Mouse (Mus musculus): ENCODE data around the gene Prkag3. TPM values are rescaled to one million over a fixed set of nuclear protein-coding genes. Genes with fewer than 3 reads are reported as not detected.

Gene Prkag3
- polyA plus RNA-seq, 1 experiment, result 24.6 TPM

DNA sequence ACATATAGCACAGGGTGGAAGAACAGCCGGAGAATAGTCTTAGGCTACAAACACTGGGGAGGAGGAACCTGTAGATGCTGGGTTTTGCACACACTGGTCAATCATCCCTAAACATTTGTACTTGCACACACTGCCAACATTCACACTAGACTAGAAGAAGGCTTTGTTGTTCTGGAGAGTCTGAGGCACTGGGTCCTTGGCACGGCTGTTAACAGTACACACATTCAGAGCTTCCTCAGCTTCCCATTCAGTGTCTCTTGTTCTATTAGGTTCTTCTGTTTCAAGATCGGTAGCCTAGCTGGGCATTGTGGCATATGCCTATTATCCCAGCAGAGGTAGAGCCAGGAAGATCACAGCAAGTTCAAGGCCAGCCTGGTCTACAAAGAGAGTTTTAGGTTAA lies 44.9 kb downstream of the Prkag3 start:
- Histone ChIP-seq H3K79me2 (ENCODE audit: control insufficient read depth, insufficient read depth) (no peaks in the 10 kb centered on the region), H3K36me3 (ENCODE audit: control insufficient read depth, insufficient read depth) (peaks cover 18% of the 10 kb centered on the region), H3ac (ENCODE audit: control insufficient read depth, insufficient read length) (no peak overlapping the region), H3K4me2 (ENCODE audit: low read depth) (no peak overlapping the region), H3K27me3 (ENCODE audit: control insufficient read depth, insufficient read depth, insufficient read length) (no peaks in the 10 kb centered on the region), H3K4me3 (no peak overlapping the region)
- TF ChIP-seq E2F4 (IDR thresholded peaks at IDR 0.05; ENCODE audit: insufficient read depth) (no peak), POLR2A (IDR thresholded peaks at IDR 0.05; ENCODE audit: insufficient read length, low read depth) (no peak), MAX (IDR thresholded peaks at IDR 0.05; ENCODE audit: low read depth) (no peak), TCF12 (IDR thresholded peaks at IDR 0.05; ENCODE audit: insufficient read depth, poor library complexity, severe bottlenecking) (no peak), POLR2AphosphoS2 (IDR thresholded peaks at IDR 0.05; ENCODE audit: insufficient read length, low read depth) (no peak), SRF (IDR thresholded peaks at IDR 0.05; ENCODE audit: control insufficient read depth, insufficient read length, low read depth) (no peak), MYOG (IDR thresholded peaks at IDR 0.05; ENCODE audit: control insufficient read depth in 1 of 3, insufficient read depth in 1 of 3, insufficient read length in 2 of 3, low read depth in 2 of 3) (no peak), MYOD1 (IDR thresholded peaks at IDR 0.05; ENCODE audit: control insufficient read depth in 1 of 3, insufficient read length in 2 of 3, low read depth in 2 of 3) (no peak), USF1 (IDR thresholded peaks at IDR 0.05; ENCODE audit: low read depth) (no peak), CEBPB (IDR thresholded peaks at IDR 0.05; ENCODE audit: insufficient read depth, poor library complexity, severe bottlenecking) (no peak), REST (IDR thresholded peaks at IDR 0.05; ENCODE audit: insufficient read depth, insufficient read length) (no peak), TCF3 (IDR thresholded peaks at IDR 0.05; ENCODE audit: insufficient read length, low read depth) (no peak)

DNA sequence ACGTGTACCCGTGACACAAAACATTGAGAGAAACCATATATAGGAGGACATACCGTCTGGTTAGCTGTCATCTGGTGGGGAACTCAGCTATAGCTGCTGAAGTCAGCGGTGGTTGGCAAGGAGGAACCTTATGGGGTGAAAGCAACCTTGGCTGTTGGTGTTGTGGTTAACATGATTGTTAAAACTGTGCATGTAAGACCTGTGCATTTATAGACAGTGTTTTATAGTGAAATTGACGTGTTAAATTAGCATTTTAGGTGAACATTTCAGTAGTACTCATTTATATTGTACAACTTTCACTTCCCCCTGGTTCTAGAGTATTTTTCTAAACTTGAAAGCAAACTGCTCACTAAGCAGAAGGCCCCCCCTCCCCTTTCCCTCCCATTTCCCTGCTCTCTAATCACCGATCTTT lies 46.9 kb downstream of the Prkag3 start:
- no peak for TF ChIP-seq USF1 (IDR thresholded peaks at IDR 0.05; ENCODE audit: low read depth)
- no peak for TF ChIP-seq E2F4 (IDR thresholded peaks at IDR 0.05; ENCODE audit: insufficient read depth)
- TF ChIP-seq MYOG (IDR thresholded peaks at IDR 0.05; ENCODE audit: control insufficient read depth in 1 of 3, insufficient read depth in 1 of 3, insufficient read length in 2 of 3, low read depth in 2 of 3), result no peak
- no peak for TF ChIP-seq SRF (IDR thresholded peaks at IDR 0.05; ENCODE audit: control insufficient read depth, insufficient read length, low read depth)
- no peak for TF ChIP-seq MYOD1 (IDR thresholded peaks at IDR 0.05; ENCODE audit: control insufficient read depth in 1 of 3, insufficient read length in 2 of 3, low read depth in 2 of 3)
- no peak for TF ChIP-seq POLR2AphosphoS2 (IDR thresholded peaks at IDR 0.05; ENCODE audit: insufficient read length, low read depth)
- TF ChIP-seq MAX (IDR thresholded peaks at IDR 0.05; ENCODE audit: low read depth), result no peak
- TF ChIP-seq TCF12 (IDR thresholded peaks at IDR 0.05; ENCODE audit: insufficient read depth, poor library complexity, severe bottlenecking), result no peak
- TF ChIP-seq POLR2A (IDR thresholded peaks at IDR 0.05; ENCODE audit: insufficient read length, low read depth), result no peak
- TF ChIP-seq CEBPB (IDR thresholded peaks at IDR 0.05; ENCODE audit: insufficient read depth, poor library complexity, severe bottlenecking), result no peak
- no peak for TF ChIP-seq REST (IDR thresholded peaks at IDR 0.05; ENCODE audit: insufficient read depth, insufficient read length)
- TF ChIP-seq TCF3 (IDR thresholded peaks at IDR 0.05; ENCODE audit: insufficient read length, low read depth), result no peak
- no peak overlapping the region for H3ac ChIP-seq (ENCODE audit: control insufficient read depth, insufficient read length)
- H3K27me3 ChIP-seq (ENCODE audit: control insufficient read depth, insufficient read depth, insufficient read length), result no peaks in the 10 kb centered on the region
- peaks cover 24% of the 10 kb centered on the region for H3K36me3 ChIP-seq (ENCODE audit: control insufficient read depth, insufficient read depth)
- no peak overlapping the region for H3K4me3 ChIP-seq
- H3K79me2 ChIP-seq (ENCODE audit: control insufficient read depth, insufficient read depth), result no peaks in the 10 kb centered on the region
- H3K4me2 ChIP-seq (ENCODE audit: low read depth), result no peak overlapping the region

DNA sequence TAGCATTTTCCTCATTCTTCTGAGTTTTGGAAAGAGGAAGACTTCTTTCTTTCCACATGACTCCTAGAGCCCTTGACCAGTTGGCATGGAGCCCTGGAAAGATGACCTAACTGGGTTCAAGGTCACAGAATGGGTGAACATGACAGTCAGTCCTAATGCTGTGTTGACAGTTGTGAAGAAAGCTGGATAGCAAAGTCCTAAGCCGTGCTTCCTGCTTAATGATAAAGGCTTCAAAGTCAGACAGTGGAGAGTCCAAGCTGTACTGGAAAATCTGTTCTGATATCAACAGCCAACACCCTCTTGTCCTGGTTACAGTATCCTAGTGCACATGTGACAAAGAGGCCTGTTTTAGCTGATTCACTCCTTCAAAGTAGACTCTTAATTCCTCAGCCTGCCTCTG lies 50.2 kb downstream of the Prkag3 start:
- Histone ChIP-seq H3K27me3 (ENCODE audit: control insufficient read depth, insufficient read depth, insufficient read length) (no peaks in the 10 kb centered on the region), H3K4me3 (no peak overlapping the region), H3K4me2 (ENCODE audit: low read depth) (no peak overlapping the region), H3ac (ENCODE audit: control insufficient read depth, insufficient read length) (no peak overlapping the region), H3K79me2 (ENCODE audit: control insufficient read depth, insufficient read depth) (no peaks in the 10 kb centered on the region), H3K36me3 (ENCODE audit: control insufficient read depth, insufficient read depth) (peaks cover 27% of the 10 kb centered on the region)
- TF ChIP-seq POLR2A (IDR thresholded peaks at IDR 0.05; ENCODE audit: insufficient read length, low read depth) (no peak), TCF12 (IDR thresholded peaks at IDR 0.05; ENCODE audit: insufficient read depth, poor library complexity, severe bottlenecking) (no peak), E2F4 (IDR thresholded peaks at IDR 0.05; ENCODE audit: insufficient read depth) (no peak)

DNA sequence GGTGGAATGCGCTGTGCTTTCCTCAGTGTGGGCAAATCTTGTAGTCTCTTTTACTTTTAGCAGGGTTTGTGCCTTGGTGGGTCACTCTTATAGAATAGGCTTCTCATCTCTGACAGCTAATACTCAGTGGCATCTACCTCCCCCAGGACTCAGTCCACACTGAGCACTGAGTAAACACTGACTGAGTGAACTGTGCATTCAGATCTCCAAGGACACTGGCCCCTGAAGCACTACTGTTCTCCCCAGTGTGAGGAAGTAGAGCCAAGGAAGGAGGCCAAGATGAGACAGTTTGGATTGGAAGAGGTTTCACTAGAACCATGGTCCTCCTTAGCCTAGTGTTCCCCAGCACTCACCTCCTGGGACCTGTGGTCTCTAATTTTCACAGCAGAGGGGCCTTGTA lies 50.7 kb downstream of the Prkag3 start:
- Histone ChIP-seq H3K4me2 (ENCODE audit: low read depth) (no peak overlapping the region), H3K36me3 (ENCODE audit: control insufficient read depth, insufficient read depth) (peaks cover 27% of the 10 kb centered on the region), H3ac (ENCODE audit: control insufficient read depth, insufficient read length) (no peak overlapping the region), H3K27me3 (ENCODE audit: control insufficient read depth, insufficient read depth, insufficient read length) (no peaks in the 10 kb centered on the region), H3K4me3 (no peak overlapping the region), H3K79me2 (ENCODE audit: control insufficient read depth, insufficient read depth) (no peaks in the 10 kb centered on the region)
- no peak for TF ChIP-seq TCF12 (IDR thresholded peaks at IDR 0.05; ENCODE audit: insufficient read depth, poor library complexity, severe bottlenecking)
- TF ChIP-seq CEBPB (IDR thresholded peaks at IDR 0.05; ENCODE audit: insufficient read depth, poor library complexity, severe bottlenecking), result no peak
- no peak for TF ChIP-seq SRF (IDR thresholded peaks at IDR 0.05; ENCODE audit: control insufficient read depth, insufficient read length, low read depth)
- TF ChIP-seq TCF3 (IDR thresholded peaks at IDR 0.05; ENCODE audit: insufficient read length, low read depth), result no peak
- TF ChIP-seq REST (IDR thresholded peaks at IDR 0.05; ENCODE audit: insufficient read depth, insufficient read length), result no peak
- TF ChIP-seq USF1 (IDR thresholded peaks at IDR 0.05; ENCODE audit: low read depth), result no peak
- TF ChIP-seq E2F4 (IDR thresholded peaks at IDR 0.05; ENCODE audit: insufficient read depth), result no peak
- TF ChIP-seq POLR2A (IDR thresholded peaks at IDR 0.05; ENCODE audit: insufficient read length, low read depth), result no peak
- no peak for TF ChIP-seq MAX (IDR thresholded peaks at IDR 0.05; ENCODE audit: low read depth)
- TF ChIP-seq POLR2AphosphoS2 (IDR thresholded peaks at IDR 0.05; ENCODE audit: insufficient read length, low read depth), result no peak
- no peak for TF ChIP-seq MYOD1 (IDR thresholded peaks at IDR 0.05; ENCODE audit: control insufficient read depth in 1 of 3, insufficient read length in 2 of 3, low read depth in 2 of 3)
- TF ChIP-seq MYOG (IDR thresholded peaks at IDR 0.05; ENCODE audit: control insufficient read depth in 1 of 3, insufficient read depth in 1 of 3, insufficient read length in 2 of 3, low read depth in 2 of 3), result no peak

DNA sequence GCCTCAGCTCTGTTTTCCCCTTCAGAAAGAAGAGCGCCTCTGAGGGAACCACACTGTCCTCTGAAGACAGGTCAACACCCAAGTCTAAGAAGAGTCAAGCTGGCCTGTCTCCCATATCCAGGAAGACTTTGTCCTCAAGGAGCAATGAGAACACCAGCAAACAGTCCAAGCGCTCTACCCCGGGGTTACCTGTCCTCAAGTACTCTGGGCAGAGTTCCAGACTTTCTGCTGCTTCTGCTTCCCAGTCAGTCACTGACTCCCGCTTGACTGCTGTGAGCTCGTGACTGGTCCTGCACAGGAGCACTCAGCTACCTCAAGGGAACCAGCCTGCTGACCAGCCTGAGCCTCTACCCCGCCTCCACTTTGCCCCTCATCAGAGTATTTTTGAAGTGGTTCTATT lies 51.6 kb downstream of the Prkag3 start:
- Histone ChIP-seq H3K36me3 (ENCODE audit: control insufficient read depth, insufficient read depth) (peaks cover 24% of the 10 kb centered on the region), H3K27me3 (ENCODE audit: control insufficient read depth, insufficient read depth, insufficient read length) (no peaks in the 10 kb centered on the region), H3K79me2 (ENCODE audit: control insufficient read depth, insufficient read depth) (no peaks in the 10 kb centered on the region), H3ac (ENCODE audit: control insufficient read depth, insufficient read length) (no peak overlapping the region), H3K4me3 (no peak overlapping the region), H3K4me2 (ENCODE audit: low read depth) (no peak overlapping the region)
- no peak for TF ChIP-seq POLR2A (IDR thresholded peaks at IDR 0.05; ENCODE audit: insufficient read length, low read depth)
- no peak for TF ChIP-seq MYOG (IDR thresholded peaks at IDR 0.05; ENCODE audit: control insufficient read depth in 1 of 3, insufficient read depth in 1 of 3, insufficient read length in 2 of 3, low read depth in 2 of 3)
- TF ChIP-seq E2F4 (IDR thresholded peaks at IDR 0.05; ENCODE audit: insufficient read depth), result no peak
- no peak for TF ChIP-seq REST (IDR thresholded peaks at IDR 0.05; ENCODE audit: insufficient read depth, insufficient read length)
- TF ChIP-seq MYOD1 (IDR thresholded peaks at IDR 0.05; ENCODE audit: control insufficient read depth in 1 of 3, insufficient read length in 2 of 3, low read depth in 2 of 3), result no peak
- TF ChIP-seq SRF (IDR thresholded peaks at IDR 0.05; ENCODE audit: control insufficient read depth, insufficient read length, low read depth), result no peak
- TF ChIP-seq POLR2AphosphoS2 (IDR thresholded peaks at IDR 0.05; ENCODE audit: insufficient read length, low read depth), result no peak
- TF ChIP-seq CEBPB (IDR thresholded peaks at IDR 0.05; ENCODE audit: insufficient read depth, poor library complexity, severe bottlenecking), result no peak
- TF ChIP-seq TCF12 (IDR thresholded peaks at IDR 0.05; ENCODE audit: insufficient read depth, poor library complexity, severe bottlenecking), result no peak
- no peak for TF ChIP-seq MAX (IDR thresholded peaks at IDR 0.05; ENCODE audit: low read depth)
- no peak for TF ChIP-seq TCF3 (IDR thresholded peaks at IDR 0.05; ENCODE audit: insufficient read length, low read depth)
- no peak for TF ChIP-seq USF1 (IDR thresholded peaks at IDR 0.05; ENCODE audit: low read depth)
